Mouse (Mus musculus): ENCODE results near the gene Kdm3a. TPM values are rescaled to one million over a fixed set of nuclear protein-coding genes. Genes with fewer than 3 reads are reported as not detected.

The Kdm3a gene
- 11.6 and 13.7 TPM in 2 replicates for polyA plus RNA-seq (2012; ENCODE audit: insufficient read depth, insufficient read length, missing spikeins)

DNA sequence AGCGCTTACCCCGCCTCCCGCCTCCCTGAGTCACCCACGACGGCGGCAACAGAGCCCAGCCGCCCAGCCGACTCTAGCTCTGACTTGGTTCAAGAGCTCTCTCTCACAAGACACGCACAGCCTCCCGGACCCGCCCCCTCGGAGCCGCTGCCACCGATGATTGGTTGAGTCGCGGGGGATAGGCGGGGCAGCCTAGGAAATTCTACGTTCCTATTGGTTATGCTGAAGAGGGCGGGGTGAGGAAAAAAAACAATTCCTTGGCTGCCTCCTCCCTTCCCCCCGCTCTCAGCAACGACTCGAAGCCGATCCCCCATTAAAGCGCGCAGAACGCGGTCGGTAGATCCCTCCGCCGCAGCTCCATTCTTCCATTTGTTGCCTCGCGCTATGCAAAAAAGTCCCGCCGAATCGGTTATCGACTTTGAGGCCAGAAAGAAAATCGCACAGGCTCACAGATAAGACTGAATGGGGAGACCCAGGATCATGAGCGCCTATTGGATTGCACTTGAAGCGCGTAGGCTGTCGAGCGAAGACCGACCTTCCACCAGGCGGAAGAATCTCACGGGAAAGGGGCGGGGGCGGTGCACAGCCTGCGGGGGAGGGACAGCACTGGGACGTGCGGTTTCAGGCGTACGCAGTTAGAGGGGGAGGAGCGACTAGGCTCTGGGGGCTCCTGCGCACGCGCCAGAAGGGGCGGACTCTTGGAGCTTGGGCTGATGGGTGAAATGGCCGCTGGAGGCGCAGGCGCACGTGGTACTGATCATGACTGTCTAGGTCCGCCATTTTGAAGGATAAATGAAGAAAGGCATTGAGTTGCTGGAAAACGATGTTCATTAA lies at the start of gene Kdm3a:
TSS of gene Kdm3a (minus strand) at position 162 of the 834 bp plus-strand sequence.
- Histone ChIP-seq H3K4me1 (ENCODE audit: control insufficient read depth, insufficient read depth, insufficient read length, low read length) (peaks cover 3% of the 10 kb centered on the region; the same call in 1 of the 2 replicates), H3K4me3 (ENCODE audit: insufficient read depth, low read depth, low read length) (peak within 1 kb of the TSS; percentile 72), H3K27ac (replicated peaks; ENCODE audit: low read depth, low read length) (peak within 1 kb of the TSS; percentile 94)

GRCm38 (mm10) chr6:71678891-71679290 lies 46.1 kb upstream of the Kdm3a start:
- Histone ChIP-seq H3K4me3 (ENCODE audit: insufficient read depth, low read depth, low read length) (no peak overlapping the region), H3K4me1 (ENCODE audit: control insufficient read depth, insufficient read depth, insufficient read length, low read length) (no peaks in the 10 kb centered on the region), H3K27ac (replicated peaks; ENCODE audit: low read depth, low read length) (no peak overlapping the region)

DNA sequence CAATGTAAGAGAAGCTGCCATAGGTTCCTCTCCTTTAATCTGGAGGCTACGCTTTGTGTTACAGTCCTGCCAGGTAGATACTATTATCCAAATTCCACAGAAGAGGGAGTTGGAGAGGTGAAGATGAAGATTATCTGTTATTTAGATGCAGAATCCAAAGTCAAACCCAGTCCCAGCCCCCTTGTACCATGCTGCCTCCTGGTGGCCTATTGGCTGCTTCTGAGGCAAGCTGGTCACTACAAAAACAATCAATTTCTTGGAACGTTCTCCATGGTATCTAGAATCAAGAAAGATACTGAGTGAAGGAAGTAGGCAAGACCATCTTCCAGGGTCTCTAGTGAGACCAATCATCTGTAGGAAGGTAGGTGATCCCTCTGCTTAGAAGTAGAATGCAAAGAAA lies 40.4 kb upstream of the Kdm3a start:
- no peak overlapping the region for H3K4me3 ChIP-seq (ENCODE audit: insufficient read depth, low read depth, low read length)
- H3K27ac ChIP-seq (replicated peaks; ENCODE audit: low read depth, low read length) = no peak overlapping the region
- no peaks in the 10 kb centered on the region for H3K4me1 ChIP-seq (ENCODE audit: control insufficient read depth, insufficient read depth, insufficient read length, low read length)

DNA sequence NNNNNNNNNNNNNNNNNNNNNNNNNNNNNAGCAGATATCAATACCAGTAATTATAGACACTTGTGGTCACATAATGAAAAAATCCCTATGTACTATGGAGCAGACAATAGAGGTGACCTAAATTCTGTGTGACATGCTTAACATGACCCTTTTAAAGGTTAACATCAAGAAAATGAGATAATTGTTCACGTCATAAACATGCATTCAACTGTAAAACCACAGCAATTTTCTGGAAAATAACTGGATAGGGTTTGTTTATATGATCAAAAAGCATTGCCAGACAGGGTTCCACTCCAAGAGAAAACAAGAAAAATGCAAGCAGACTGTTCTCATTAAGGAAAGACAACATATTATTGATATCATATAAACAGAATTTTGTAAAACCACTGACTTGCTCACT lies 31.7 kb upstream of the Kdm3a start:
- no peak overlapping the region for H3K27ac ChIP-seq (replicated peaks; ENCODE audit: low read depth, low read length)
- no peak overlapping the region for H3K4me3 ChIP-seq (ENCODE audit: insufficient read depth, low read depth, low read length)
- no peaks in the 10 kb centered on the region for H3K4me1 ChIP-seq (ENCODE audit: control insufficient read depth, insufficient read depth, insufficient read length, low read length)

DNA sequence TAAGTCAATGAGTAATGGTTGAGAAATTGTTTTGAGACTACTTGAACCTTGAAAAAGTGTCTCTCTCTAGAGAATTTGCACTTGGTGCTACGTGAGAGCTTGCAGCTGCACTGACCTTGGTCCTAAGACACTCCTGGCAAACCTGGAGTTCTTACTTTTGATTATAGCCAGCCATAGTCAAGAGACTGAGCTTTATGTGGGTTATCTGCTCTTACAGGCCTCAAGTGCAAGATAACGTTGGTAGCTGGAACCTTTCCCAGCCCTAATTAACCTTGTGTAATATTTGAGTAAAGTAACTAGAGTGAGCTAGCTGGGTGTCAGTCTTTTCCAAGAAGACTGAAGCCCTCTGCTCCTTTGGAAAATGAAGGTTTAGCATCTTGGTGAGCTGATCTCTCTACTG lies 25.5 kb upstream of the Kdm3a start:
- Histone ChIP-seq H3K4me3 (ENCODE audit: insufficient read depth, low read depth, low read length) (no peak overlapping the region), H3K27ac (replicated peaks; ENCODE audit: low read depth, low read length) (no peak overlapping the region), H3K4me1 (ENCODE audit: control insufficient read depth, insufficient read depth, insufficient read length, low read length) (peaks cover 3% of the 10 kb centered on the region)

GRCm38 (mm10) chr6:71655835-71656234 lies 23.0 kb upstream of the Kdm3a start:
- no peak overlapping the region for H3K27ac ChIP-seq (replicated peaks; ENCODE audit: low read depth, low read length)
- H3K4me3 ChIP-seq (ENCODE audit: insufficient read depth, low read depth, low read length) = no peak overlapping the region
- peaks cover 3% of the 10 kb centered on the region for H3K4me1 ChIP-seq (ENCODE audit: control insufficient read depth, insufficient read depth, insufficient read length, low read length)

- Histone ChIP-seq H3K4me1 (ENCODE audit: control insufficient read depth, insufficient read depth, insufficient read length, low read length) (peaks cover 3% of the 10 kb centered on the region), H3K4me3 (ENCODE audit: insufficient read depth, low read depth, low read length) (no peak overlapping the region), H3K27ac (replicated peaks; ENCODE audit: low read depth, low read length) (no peak overlapping the region)
Observed at GRCm38 (mm10) chr6:71651868-71652267, 19.1 kb upstream of the Kdm3a start.

DNA sequence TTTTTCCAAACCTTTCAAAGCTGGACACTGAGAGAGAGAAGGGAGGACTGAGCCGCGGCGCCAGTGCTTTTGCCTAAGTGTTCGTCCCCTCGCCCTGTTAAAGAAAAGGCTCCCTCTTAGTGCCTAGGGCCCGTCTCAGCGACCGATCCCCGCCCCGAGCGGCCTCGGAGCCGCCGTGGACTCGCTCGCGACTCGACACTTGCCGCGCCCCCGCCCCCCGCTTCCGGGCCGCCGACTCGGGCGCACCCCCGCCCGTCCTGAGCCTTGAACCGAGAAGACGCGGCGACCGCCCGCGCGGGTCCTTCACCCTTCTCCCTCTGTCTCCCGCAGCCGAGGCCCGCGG lies 333 bp downstream of the Kdm3a start:
- H3K4me3 ChIP-seq (ENCODE audit: insufficient read depth, low read depth, low read length) = peak overlapping the region; percentile 72
- peak overlapping the region; percentile 78 for H3K27ac ChIP-seq (replicated peaks; ENCODE audit: low read depth, low read length)
- peaks cover 3% of the 10 kb centered on the region; the same call in 1 of the 2 replicates for H3K4me1 ChIP-seq (ENCODE audit: control insufficient read depth, insufficient read depth, insufficient read length, low read length)

- Histone ChIP-seq H3K27ac (replicated peaks; ENCODE audit: low read depth, low read length) (peak overlapping the region; percentile 78), H3K4me3 (ENCODE audit: insufficient read depth, low read depth, low read length) (peak overlapping the region; percentile 72), H3K4me1 (ENCODE audit: control insufficient read depth, insufficient read depth, insufficient read length, low read length) (peaks cover 3% of the 10 kb centered on the region; the same call in 1 of the 2 replicates)
Observed at GRCm38 (mm10) chr6:71631706-71632461, 906 bp downstream of the Kdm3a start.

- Histone ChIP-seq H3K4me3 (ENCODE audit: insufficient read depth, low read depth, low read length) (peak overlapping the region; percentile 25; the same call in 1 of the 2 replicates), H3K27ac (replicated peaks; ENCODE audit: low read depth, low read length) (no peak overlapping the region), H3K4me1 (ENCODE audit: control insufficient read depth, insufficient read depth, insufficient read length, low read length) (peaks cover 3% of the 10 kb centered on the region; the same call in 1 of the 2 replicates)
Observed at GRCm38 (mm10) chr6:71631196-71631595, 1.6 kb downstream of the Kdm3a start.

DNA sequence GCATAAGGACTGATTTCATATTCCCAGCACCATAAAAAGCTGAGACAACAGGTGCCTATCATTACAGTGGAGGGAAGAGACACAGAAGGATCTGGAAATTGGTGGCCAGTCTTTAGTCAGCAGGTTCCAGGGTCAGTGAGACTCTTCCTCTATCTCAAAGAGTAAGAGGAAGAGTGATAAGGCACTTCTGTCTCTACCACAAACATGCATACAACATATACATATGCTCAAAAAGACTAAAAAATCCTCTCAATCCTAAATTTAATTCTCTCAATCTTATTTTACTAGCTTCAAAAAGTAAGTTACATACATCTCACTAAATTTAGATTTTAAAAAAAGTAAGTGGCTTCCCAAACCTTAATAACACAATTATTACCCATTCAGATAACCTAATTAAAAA lies 5.5 kb downstream of the Kdm3a start:
- Histone ChIP-seq H3K27ac (replicated peaks; ENCODE audit: low read depth, low read length) (no peak overlapping the region), H3K4me1 (ENCODE audit: control insufficient read depth, insufficient read depth, insufficient read length, low read length) (peaks cover 3% of the 10 kb centered on the region; the same call in 1 of the 2 replicates), H3K4me3 (ENCODE audit: insufficient read depth, low read depth, low read length) (no peak overlapping the region)

DNA sequence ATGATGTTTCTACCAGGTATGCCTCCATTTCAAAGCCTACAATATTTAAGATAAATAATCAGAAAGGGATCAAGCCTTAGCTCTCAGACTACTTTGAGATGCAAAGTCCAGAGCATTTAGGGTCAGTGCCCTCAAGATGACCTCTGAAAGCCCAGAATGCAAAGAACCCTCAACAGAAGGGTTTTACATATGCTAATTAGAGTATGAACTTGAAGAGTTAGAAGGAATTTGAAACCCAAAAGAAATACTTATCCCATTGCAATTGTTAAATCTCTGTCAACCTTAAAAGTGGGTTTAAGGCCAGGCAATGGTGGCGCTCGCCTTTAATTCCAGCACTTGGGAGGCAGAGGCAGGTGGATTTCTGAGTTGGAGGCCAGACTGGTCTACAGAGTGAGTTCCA lies 6.8 kb downstream of the Kdm3a start:
- Histone ChIP-seq H3K4me3 (ENCODE audit: insufficient read depth, low read depth, low read length) (no peak overlapping the region), H3K4me1 (ENCODE audit: control insufficient read depth, insufficient read depth, insufficient read length, low read length) (peaks cover 2% of the 10 kb centered on the region; the same call in 1 of the 2 replicates), H3K27ac (replicated peaks; ENCODE audit: low read depth, low read length) (no peak overlapping the region)

GRCm38 (mm10) chr6:71624723-71625122 lies 8.1 kb downstream of the Kdm3a start:
- Histone ChIP-seq H3K27ac (replicated peaks; ENCODE audit: low read depth, low read length) (no peak overlapping the region), H3K4me3 (ENCODE audit: insufficient read depth, low read depth, low read length) (no peak overlapping the region), H3K4me1 (ENCODE audit: control insufficient read depth, insufficient read depth, insufficient read length, low read length) (peaks cover 2% of the 10 kb centered on the region; the same call in 1 of the 2 replicates)

- peaks cover 2% of the 10 kb centered on the region; the same call in 1 of the 2 replicates for H3K4me1 ChIP-seq (ENCODE audit: control insufficient read depth, insufficient read depth, insufficient read length, low read length)
- no peak overlapping the region for H3K27ac ChIP-seq (replicated peaks; ENCODE audit: low read depth, low read length)
- no peak overlapping the region for H3K4me3 ChIP-seq (ENCODE audit: insufficient read depth, low read depth, low read length)
Observed at GRCm38 (mm10) chr6:71621981-71622380, 10.8 kb downstream of the Kdm3a start.

DNA sequence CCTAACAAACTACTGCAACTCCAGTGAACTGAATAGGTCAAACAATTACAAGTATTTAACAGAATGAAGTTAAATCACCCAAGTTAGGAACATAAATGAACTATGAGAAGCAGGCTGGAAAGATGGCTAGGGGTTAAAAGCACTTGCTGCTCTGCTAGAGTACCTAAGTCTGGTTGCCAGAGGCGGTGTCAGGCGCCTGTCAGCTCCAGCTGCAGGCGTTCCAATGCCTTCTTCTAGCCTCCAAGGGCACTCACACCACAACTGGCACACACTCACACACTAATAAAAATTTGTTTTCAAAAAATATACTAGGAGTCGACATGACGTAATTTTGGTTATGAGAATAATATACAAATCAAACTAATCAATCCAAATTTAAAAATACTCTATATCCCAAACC lies 11.2 kb downstream of the Kdm3a start:
- no peak overlapping the region for H3K4me3 ChIP-seq (ENCODE audit: insufficient read depth, low read depth, low read length)

More for the DNA sequence above, 11.2 kb downstream of the Kdm3a start:
- Histone ChIP-seq H3K4me1 (ENCODE audit: control insufficient read depth, insufficient read depth, insufficient read length, low read length) (peaks cover 2% of the 10 kb centered on the region; the same call in 1 of the 2 replicates), H3K27ac (replicated peaks; ENCODE audit: low read depth, low read length) (no peak overlapping the region)
